Mouse (Mus musculus) liver, embryonic 15.5 days (tissue): ENCODE data around the gene Ddhd1. TPM values are rescaled to one million over a fixed set of nuclear protein-coding genes. Genes with fewer than 3 reads are reported as not detected.

Experiments
- ATAC-seq: fragments of 200-750 bp; cut with Nextera tagmentation; 2 replicates; pipeline ENCODE4 v1.8.0; 2017; ENCODE audit warnings: moderate number of reproducible peaks, mild to moderate bottlenecking, moderate library complexity; ENCODE audit not compliant: insufficient read depth
- H3K27ac ChIP-seq: fragments of 300-500 bp; sonication (generic); replicated peaks from 2 replicates; pipeline ENCODE4 v1.5.1; 2015; ENCODE audit warnings: mild to moderate bottlenecking, inconsistent platforms
- H3K27me3 ChIP-seq: fragments of 300-500 bp; sonication (generic); 2 replicates; pipeline ENCODE4 v1.6.1; 2015; ENCODE audit warnings: mild to moderate bottlenecking, inconsistent platforms
- H3K36me3 ChIP-seq: fragments of 300-500 bp; sonication (generic); replicated peaks from 2 replicates; pipeline ENCODE4 v1.6.1; 2015; ENCODE audit warnings: moderate library complexity, mild to moderate bottlenecking, inconsistent platforms
- H3K4me1 ChIP-seq: fragments of 300-500 bp; sonication (generic); replicated peaks from 2 replicates; pipeline ENCODE4 v1.6.1; 2015; ENCODE audit warnings: inconsistent platforms
- H3K4me2 ChIP-seq: fragments of 300-500 bp; sonication (generic); 2 replicates; pipeline ENCODE4 v1.6.1; 2015; ENCODE audit warnings: moderate library complexity, mild to moderate bottlenecking, inconsistent platforms
- H3K4me3 ChIP-seq: fragments of 300-500 bp; sonication (generic); replicated peaks from 2 replicates; pipeline ENCODE4 v1.5.1; 2015; ENCODE audit warnings: mild to moderate bottlenecking, inconsistent platforms
- H3K9ac ChIP-seq: fragments of 300-500 bp; sonication (generic); 2 replicates; pipeline ENCODE4 v1.6.1; 2015; ENCODE audit warnings: moderate library complexity, mild to moderate bottlenecking, inconsistent platforms
- H3K9me3 ChIP-seq: fragments of 300-500 bp; sonication (generic); replicated peaks from 2 replicates; pipeline ENCODE4 v1.6.1; 2016; ENCODE audit warnings: inconsistent platforms
- WGBS: fragments of 180-500 bp; shearing (Covaris S2); methylation state at CpG from one replicate; pipeline ENCODE4 v1.1.7; 2015; ENCODE audit warnings: mixed read lengths; ENCODE audit not compliant: insufficient replicate concordance; 5-methylcytosine and 5-hydroxymethylcytosine counted together
- polyA plus RNA-seq: library from polyadenylated mRNA; unstranded; fragments of >200 nt; fragmentation: Nextera tagmentation; extraction: Ambion mirVana; gene quantifications from 2 replicates; pipeline ENCODE4 v1.2.1, GENCODE M21; 2015

The Ddhd1 gene
- 6.9 and 7.4 TPM in 2 replicates for polyA plus RNA-seq

DNA sequence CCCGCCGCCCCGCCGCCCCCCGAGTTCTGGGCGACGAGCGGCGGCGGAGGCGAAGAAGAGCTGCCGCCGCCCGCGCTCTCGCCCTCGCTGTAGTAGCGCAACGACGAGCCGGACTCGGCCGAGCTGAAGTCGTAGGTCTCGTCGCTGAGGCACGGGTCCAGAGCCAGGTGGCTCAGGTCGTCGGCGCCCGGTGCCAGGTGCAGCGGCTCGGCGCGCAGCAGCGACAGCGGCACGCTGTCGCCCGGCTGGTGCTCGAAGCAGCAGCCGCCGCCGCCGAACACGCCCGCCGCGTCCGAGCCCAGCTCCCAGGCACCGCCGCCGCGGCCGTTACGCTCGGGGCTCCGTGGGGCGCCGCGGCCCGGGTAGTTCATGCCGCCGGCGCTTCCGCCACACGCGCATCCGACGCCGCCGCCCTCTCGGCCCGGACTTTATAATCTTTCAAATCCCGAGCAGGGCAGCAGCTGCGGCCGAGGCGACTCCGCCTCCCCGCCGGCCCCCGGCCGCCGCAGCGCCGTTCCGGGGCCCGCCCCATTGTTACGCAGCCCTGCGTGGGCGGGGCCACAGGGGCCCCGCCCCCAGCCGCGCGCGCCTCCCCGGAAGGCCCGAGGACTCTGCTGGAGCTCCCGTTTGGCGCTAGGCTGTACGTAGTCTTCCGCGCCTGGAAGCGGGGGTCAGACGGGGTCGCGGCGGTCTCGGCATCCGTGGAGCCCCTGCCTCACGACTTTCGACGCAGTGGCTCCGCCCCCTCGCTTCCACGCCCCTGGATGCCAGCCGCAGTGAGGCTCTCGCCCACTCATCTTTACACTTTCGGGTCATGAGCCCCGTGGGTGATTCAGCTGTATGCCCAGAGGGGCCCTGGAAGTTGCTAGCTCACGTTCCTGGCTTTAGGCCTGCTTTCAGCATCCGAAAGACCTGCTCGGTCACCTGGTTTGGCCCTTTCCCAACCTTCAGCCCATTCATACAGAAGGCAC lies at the start of gene Ddhd1:
Ddhd1 (minus strand) TSS at position 503 of the 971 bp plus-strand sequence.
- ATAC-seq, result peak; percentile 80
- Histone ChIP-seq H3K4me1 (peaks cover 56% of the 10 kb centered on the region), H3K9me3 (no peaks in the 10 kb centered on the region), H3K36me3 (no peaks in the 10 kb centered on the region), H3K4me3 (peak within 1 kb of the TSS; percentile 74), H3K27ac (peak within 1 kb of the TSS; percentile 97), H3K4me2 (peak within 1 kb of the TSS; percentile 84), H3K9ac (peak within 1 kb of the TSS; percentile 88), H3K27me3 (no peaks in the 10 kb centered on the region)
- WGBS, result under 1% methylated on average over 123 of the region's 123 CpGs

DNA sequence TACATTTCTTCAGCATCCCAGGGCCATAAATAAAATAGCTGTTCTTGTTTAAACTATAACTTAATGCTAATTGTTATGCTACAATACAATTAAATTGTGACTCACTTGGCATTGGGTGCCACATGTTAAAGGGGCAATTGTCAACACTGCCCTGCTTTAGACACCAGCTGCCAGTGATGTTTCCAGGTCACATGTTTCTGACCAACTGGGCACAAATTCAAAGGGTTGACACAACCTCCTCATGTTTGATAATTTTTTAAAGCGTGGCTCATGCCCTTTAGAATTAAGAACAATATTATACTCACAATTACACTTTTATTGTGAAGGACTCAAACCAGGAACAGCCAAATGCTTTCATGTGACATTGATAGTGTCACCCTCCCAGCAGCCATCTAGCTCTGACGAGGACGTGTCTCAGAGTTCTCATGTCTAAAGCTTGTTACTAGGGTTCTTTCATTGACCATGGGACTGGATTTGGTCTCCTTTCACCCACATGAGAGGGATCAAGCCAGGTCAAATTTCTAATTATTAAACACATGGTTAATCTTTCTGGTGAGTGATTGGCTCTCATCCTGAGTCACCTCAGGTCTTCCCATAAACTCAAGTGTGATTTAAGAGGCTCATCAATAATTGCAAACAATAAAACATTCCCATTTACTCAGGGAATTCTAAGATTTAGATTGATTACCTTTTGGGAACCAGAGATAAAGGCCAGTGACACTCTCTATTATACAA lies 49.4 kb upstream of the Ddhd1 start:
- H3K4me1 ChIP-seq, result no peaks in the 10 kb centered on the region
- H3K4me3 ChIP-seq, result no peak overlapping the region
- ATAC-seq, result no peak
- H3K9me3 ChIP-seq, result no peaks in the 10 kb centered on the region
- H3K4me2 ChIP-seq, result no peak overlapping the region
- 56% methylated on average over 3 of the region's 3 CpGs for WGBS
- H3K27ac ChIP-seq, result no peak overlapping the region
- H3K27me3 ChIP-seq, result no peaks in the 10 kb centered on the region
- H3K36me3 ChIP-seq, result no peaks in the 10 kb centered on the region
- H3K9ac ChIP-seq, result no peak overlapping the region

DNA sequence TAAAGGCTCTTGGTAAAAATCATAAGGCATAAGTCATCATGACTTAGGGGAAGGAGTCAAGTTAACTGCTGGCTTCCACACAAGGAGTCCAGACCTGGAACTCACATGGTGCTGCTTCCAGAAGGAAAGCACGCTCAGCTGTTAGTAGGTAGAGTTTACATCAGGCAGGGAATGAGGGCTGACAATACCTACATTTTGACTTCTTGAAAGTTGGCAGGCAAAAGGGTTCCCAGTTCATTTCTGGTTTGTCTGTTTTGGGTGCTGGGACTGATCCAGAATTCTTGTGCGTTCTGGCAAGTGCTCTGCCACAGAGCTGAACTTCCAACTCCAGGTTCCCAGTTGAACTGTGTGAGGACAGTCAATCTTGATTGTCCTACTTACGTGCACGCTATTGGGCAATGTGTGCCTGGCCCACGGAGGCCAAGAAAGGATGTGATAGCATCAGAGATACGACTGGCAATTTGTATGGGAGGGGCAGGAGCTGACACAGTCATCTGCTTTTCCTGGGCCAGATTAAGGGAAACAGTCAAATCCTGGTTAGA lies 42.2 kb upstream of the Ddhd1 start:
- no peak for ATAC-seq
- Histone ChIP-seq H3K4me1 (no peaks in the 10 kb centered on the region), H3K27me3 (no peaks in the 10 kb centered on the region), H3K9ac (no peak overlapping the region), H3K9me3 (no peaks in the 10 kb centered on the region), H3K36me3 (no peaks in the 10 kb centered on the region), H3K4me2 (no peak overlapping the region), H3K4me3 (no peak overlapping the region), H3K27ac (no peak overlapping the region)
- WGBS, result 41% methylated on average over 6 of the region's 6 CpGs

DNA sequence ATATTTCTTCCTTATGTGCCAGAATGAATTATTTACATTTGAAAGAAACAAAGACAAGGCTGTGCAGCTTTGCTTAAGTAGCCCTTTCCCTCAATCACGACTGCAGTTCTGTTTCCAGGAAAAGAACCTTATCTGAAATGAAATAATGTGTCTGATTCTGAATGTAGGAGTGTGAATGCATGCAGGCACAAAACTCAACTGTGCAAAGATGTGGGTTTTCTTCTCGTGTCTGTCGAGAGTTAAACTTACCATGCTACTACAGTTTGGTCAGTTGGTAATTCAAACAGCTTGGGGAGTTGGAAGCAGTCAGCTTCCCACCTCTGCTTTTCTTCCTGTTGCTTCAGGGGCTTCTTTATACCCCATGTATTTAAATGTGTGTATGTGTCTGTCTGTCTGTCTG lies 40.9 kb upstream of the Ddhd1 start:
- no peak overlapping the region for H3K9ac ChIP-seq
- no peak for ATAC-seq
- 36% methylated on average over 3 of the region's 3 CpGs for WGBS
- H3K27ac ChIP-seq, result no peak overlapping the region
- no peaks in the 10 kb centered on the region for H3K4me1 ChIP-seq
- H3K27me3 ChIP-seq, result no peaks in the 10 kb centered on the region
- H3K36me3 ChIP-seq, result no peaks in the 10 kb centered on the region
- no peak overlapping the region for H3K4me2 ChIP-seq
- no peak overlapping the region for H3K4me3 ChIP-seq
- no peaks in the 10 kb centered on the region for H3K9me3 ChIP-seq

DNA sequence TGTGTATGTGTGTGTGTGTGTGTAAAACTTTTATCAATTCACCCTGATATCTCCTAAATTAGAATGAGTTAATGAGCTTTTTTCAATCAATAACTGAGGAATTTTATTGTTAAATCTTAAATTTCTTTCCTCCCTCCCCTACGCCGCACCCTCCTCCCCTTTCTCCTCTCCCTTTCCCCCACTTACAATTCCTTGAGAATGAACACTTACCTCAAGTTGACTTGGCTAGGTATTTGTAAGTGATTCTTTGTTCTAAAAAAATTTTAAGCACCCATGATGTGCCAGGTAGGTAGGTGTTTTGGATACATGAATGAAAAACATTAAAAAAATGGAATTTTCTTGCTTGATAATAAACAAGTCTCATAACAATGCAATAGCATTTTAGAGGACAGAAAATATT lies 38.2 kb upstream of the Ddhd1 start:
- ATAC-seq, result no peak
- Histone ChIP-seq H3K4me1 (no peaks in the 10 kb centered on the region), H3K9ac (no peak overlapping the region), H3K36me3 (no peaks in the 10 kb centered on the region), H3K4me3 (no peak overlapping the region), H3K4me2 (no peak overlapping the region), H3K27me3 (no peaks in the 10 kb centered on the region), H3K27ac (no peak overlapping the region), H3K9me3 (no peaks in the 10 kb centered on the region)
- WGBS, result 89% methylated on average over 2 of the region's 2 CpGs

DNA sequence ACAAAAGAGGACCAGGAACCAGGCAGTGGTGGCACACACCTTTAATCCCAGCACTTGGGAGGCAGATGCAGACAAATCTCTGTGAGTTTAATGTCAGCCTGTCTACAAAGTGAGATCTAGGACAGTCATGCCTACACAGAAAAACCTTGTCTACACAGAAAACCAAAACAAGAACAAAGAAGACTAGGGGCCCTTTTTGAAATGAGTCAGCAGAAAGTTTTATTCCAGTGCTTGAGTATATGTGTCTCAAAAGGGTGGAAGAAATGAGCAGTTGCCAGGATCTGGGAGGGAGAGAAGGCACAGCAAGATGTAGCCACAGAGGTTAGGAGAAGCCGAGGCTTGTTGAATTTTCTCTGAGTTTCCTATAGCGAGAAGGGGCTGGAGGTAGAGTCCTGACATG lies 35.9 kb upstream of the Ddhd1 start:
- ATAC-seq, result no peak
- no peak overlapping the region for H3K4me2 ChIP-seq
- WGBS, result 72% methylated on average over 2 of the region's 2 CpGs

DNA sequence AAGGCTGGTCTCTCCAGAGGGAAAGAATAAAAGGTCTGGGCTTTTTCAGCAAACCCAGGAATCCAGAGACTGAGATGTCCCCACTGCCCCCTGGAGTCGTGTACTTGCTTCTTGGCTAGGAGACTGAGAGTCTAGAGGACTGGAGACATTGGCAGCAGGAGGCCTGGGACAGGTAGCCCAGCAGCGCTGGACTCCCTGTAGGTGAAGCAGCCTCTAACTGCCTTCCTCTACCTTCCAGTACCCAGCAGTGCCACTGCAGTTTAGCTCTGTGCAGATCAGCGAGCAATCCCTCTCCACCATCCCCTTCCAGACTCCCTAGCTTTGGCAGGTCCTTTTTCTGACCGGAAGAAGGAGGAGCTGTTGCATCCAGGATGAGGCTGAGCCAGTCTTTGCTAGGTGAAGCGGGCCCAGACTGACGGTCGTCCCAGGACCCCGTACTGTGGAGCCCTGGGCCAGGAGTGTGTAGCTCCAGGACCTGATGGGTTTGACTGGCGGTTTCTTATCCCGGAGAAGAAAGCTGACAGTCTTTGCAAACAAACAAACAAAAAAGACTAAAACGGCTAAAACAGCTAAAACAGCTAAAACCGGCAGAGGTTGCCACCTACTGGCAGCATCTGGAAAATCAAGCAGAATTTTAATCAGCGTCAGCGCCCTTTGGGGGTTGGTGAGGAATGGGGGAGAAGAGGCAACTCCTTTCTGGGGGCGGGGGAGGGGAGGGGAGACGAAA lies 32.7 kb upstream of the Ddhd1 start:
- WGBS, result 2% methylated on average over 16 of the region's 16 CpGs
- peak overlapping the region; percentile 48 for H3K4me3 ChIP-seq
- no peaks in the 10 kb centered on the region for H3K9me3 ChIP-seq
- no peaks in the 10 kb centered on the region for H3K36me3 ChIP-seq
- peaks cover 6% of the 10 kb centered on the region for H3K4me1 ChIP-seq
- no peaks in the 10 kb centered on the region; the same call in 1 of the 2 replicates for H3K27me3 ChIP-seq
- no peak overlapping the region for H3K27ac ChIP-seq
- peak overlapping the region; percentile 64 for H3K4me2 ChIP-seq
- no peak for ATAC-seq
- H3K9ac ChIP-seq, result no peak overlapping the region; the same call in 1 of the 2 replicates

More for the DNA sequence above, 35.9 kb upstream of the Ddhd1 start:
- H3K4me1 ChIP-seq, result peaks cover 6% of the 10 kb centered on the region
- no peaks in the 10 kb centered on the region for H3K27me3 ChIP-seq
- no peaks in the 10 kb centered on the region for H3K9me3 ChIP-seq
- H3K4me3 ChIP-seq, result no peak overlapping the region
- H3K9ac ChIP-seq, result no peak overlapping the region
- H3K36me3 ChIP-seq, result no peaks in the 10 kb centered on the region
- no peak overlapping the region for H3K27ac ChIP-seq

DNA sequence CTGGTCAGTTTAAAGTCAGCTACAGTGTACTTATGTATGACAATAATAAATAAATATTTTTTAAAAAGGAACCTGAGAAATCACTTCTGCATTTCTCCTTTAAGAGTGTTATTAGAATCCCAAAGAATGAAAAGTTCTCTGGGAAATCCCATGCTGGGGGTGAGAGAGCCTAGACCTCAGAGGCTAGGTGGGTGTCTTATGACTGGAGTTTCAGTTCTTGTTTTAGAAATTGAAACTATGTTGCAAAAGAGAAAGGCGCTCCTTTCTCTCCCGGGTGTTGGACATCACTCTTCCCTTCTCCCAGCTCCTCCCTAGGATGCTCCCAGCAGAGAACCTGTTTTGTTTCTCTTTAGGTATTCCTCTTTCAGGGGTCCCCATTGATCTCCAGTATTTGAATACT lies 27.4 kb upstream of the Ddhd1 start:
- WGBS, result 58% methylated on average over 2 of the region's 2 CpGs
- Histone ChIP-seq H3K4me2 (no peak overlapping the region), H3K4me1 (peaks cover under 1% of the 10 kb centered on the region; the same call in 1 of the 2 replicates), H3K36me3 (no peaks in the 10 kb centered on the region), H3K4me3 (no peak overlapping the region), H3K27me3 (no peaks in the 10 kb centered on the region; the same call in 1 of the 2 replicates), H3K9ac (no peak overlapping the region), H3K9me3 (no peaks in the 10 kb centered on the region), H3K27ac (no peak overlapping the region)
- ATAC-seq, result no peak

DNA sequence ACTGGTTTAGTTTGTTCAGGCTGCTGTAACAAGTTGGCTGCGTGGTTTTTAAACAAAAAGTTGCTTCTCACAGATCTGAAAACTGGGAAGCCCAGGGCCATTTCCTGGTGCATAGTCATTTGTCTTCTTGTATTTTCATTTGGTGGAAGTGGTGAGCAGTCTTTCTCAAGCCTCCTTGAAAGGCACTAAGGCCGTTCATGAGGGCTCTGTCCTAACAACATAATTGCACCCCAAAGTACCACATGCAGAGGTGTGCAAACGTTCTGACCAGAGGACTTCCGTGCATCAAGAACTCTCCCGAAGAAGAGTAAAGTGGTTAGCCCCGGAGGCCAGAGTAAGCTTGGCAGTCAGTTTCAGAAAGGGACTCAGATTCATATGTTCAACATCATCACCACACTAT lies 18.8 kb upstream of the Ddhd1 start:
- Histone ChIP-seq H3K36me3 (no peaks in the 10 kb centered on the region), H3K4me2 (no peak overlapping the region), H3K9ac (no peak overlapping the region), H3K4me1 (no peaks in the 10 kb centered on the region), H3K27me3 (no peaks in the 10 kb centered on the region), H3K27ac (no peak overlapping the region), H3K4me3 (no peak overlapping the region), H3K9me3 (no peaks in the 10 kb centered on the region)
- 31% methylated on average over 6 of the region's 6 CpGs for WGBS
- ATAC-seq, result no peak

DNA sequence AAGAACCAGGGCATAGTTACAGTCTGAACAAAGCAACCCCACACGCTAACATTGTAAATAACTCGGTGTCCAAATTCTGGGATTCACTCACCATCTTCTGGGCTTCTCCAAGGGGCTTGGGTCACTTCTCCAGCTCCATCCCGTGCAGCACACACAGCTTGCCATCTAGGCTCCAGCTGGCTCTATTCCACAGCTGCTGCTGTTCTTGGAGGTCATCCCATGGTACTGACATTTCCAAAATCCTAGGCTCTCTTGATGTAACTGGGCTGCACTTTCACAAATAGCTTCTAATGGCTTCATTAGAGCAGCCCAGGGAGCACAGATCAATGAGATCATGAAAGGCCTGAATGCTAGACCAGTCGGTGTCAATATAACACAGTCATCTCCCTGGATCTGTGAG lies 10.4 kb upstream of the Ddhd1 start:
- Histone ChIP-seq H3K36me3 (no peaks in the 10 kb centered on the region), H3K9ac (no peak overlapping the region), H3K27ac (no peak overlapping the region), H3K4me1 (no peaks in the 10 kb centered on the region), H3K27me3 (no peaks in the 10 kb centered on the region; the same call in 1 of the 2 replicates), H3K4me2 (no peak overlapping the region), H3K9me3 (no peaks in the 10 kb centered on the region), H3K4me3 (no peak overlapping the region)
- no peak for ATAC-seq
- WGBS, result 64% methylated on average over 4 of the region's 4 CpGs
